Mouse (Mus musculus) ES-Bruce4 (cell line): ENCODE data around the gene Umodl1. TPM values are rescaled to one million over a fixed set of nuclear protein-coding genes. Genes with fewer than 3 reads are reported as not detected.

ENCODE experiments used
- H3K27ac ChIP-seq: 2 replicates; pipeline ENCODE4 v1.5.1; 2012; ENCODE audit warnings: low read length, inconsistent platforms; ENCODE audit not compliant: insufficient read depth
- H3K27me3 ChIP-seq: 2 replicates; pipeline ENCODE4 v1.6.1; 2012; ENCODE audit warnings: mild to moderate bottlenecking, low read length, inconsistent platforms; ENCODE audit not compliant: control insufficient read depth, poor library complexity, insufficient read depth, severe bottlenecking
- H3K36me3 ChIP-seq: 2 replicates; pipeline ENCODE4 v1.6.1; 2012; ENCODE audit warnings: inconsistent platforms, mild to moderate bottlenecking, low read length, moderate library complexity; ENCODE audit not compliant: control insufficient read depth, poor library complexity, insufficient read depth, severe bottlenecking
- H3K4me1 ChIP-seq: one replicate; pipeline ENCODE4 v1.8.1; 2011; ENCODE audit warnings: low read length; ENCODE audit not compliant: control insufficient read depth, insufficient read depth
- H3K4me3 ChIP-seq: 2 replicates; pipeline ENCODE4 v1.5.1; 2011; ENCODE audit warnings: low read depth, mild to moderate bottlenecking, low read length
- H3K9ac ChIP-seq: 2 replicates; pipeline ENCODE4 v1.6.1; 2012; ENCODE audit warnings: low read depth, mild to moderate bottlenecking, inconsistent platforms; ENCODE audit not compliant: poor library complexity, severe bottlenecking
- H3K9me3 ChIP-seq: replicated peaks from 2 replicates; pipeline ENCODE4 v1.6.1; 2012; ENCODE audit warnings: mild to moderate bottlenecking, low read length, inconsistent platforms; ENCODE audit not compliant: control insufficient read depth, poor library complexity, insufficient read depth, severe bottlenecking
- CTCF ChIP-seq: IDR thresholded peaks from one replicate; pipeline ENCODE4 v1.8.1; 2011; ENCODE audit warnings: low read depth, low read length
- EP300 ChIP-seq: IDR thresholded peaks from 2 replicates; pipeline ENCODE4 v1.6.1; 2011; ENCODE audit warnings: low read depth, low read length; ENCODE audit not compliant: insufficient read depth
- POLR2A ChIP-seq: IDR thresholded peaks from one replicate; pipeline ENCODE4 v1.8.1; 2011; ENCODE audit warnings: low read length; ENCODE audit not compliant: insufficient read depth
- polyA plus RNA-seq: library from polyadenylated mRNA; stranded (reverse); fragments of >200 nt; gene quantifications from 2 replicates; pipeline ENCODE4 v1.2.4, GENCODE M21; 2011; ENCODE audit warnings: low read depth; ENCODE audit not compliant: missing spikeins, insufficient read depth, insufficient read length

Gene Umodl1
- polyA plus RNA-seq, 1 experiment = not detected

- Histone ChIP-seq H3K27ac (no peak overlapping the region), H3K27me3 (no peaks in the 10 kb centered on the region), H3K9ac (no peak overlapping the region), H3K9me3 (no peaks in the 10 kb centered on the region), H3K4me1 (no peaks in the 10 kb centered on the region), H3K36me3 (no peaks in the 10 kb centered on the region), H3K4me3 (no peak overlapping the region)
- TF ChIP-seq EP300 (no peak), CTCF (no peak), POLR2A (no peak)
Observed at GRCm38 (mm10) chr17:31000897-31001296, 46.5 kb downstream of the Umodl1 start.

- Histone ChIP-seq H3K4me1 (no peaks in the 10 kb centered on the region), H3K9me3 (no peaks in the 10 kb centered on the region), H3K27me3 (no peaks in the 10 kb centered on the region), H3K36me3 (no peaks in the 10 kb centered on the region), H3K27ac (no peak overlapping the region), H3K9ac (no peak overlapping the region), H3K4me3 (no peak overlapping the region)
- no peak for TF ChIP-seq EP300
- no peak for TF ChIP-seq POLR2A
- no peak for TF ChIP-seq CTCF
Observed at GRCm38 (mm10) chr17:31002613-31003012, 48.2 kb downstream of the Umodl1 start.

- H3K9ac ChIP-seq = no peak overlapping the region
- TF ChIP-seq POLR2A (no peak), CTCF (no peak), EP300 (no peak)
- no peaks in the 10 kb centered on the region for H3K4me1 ChIP-seq
- no peak overlapping the region for H3K4me3 ChIP-seq
- H3K27ac ChIP-seq = no peak overlapping the region
- no peaks in the 10 kb centered on the region for H3K36me3 ChIP-seq
- H3K9me3 ChIP-seq = no peaks in the 10 kb centered on the region
- H3K27me3 ChIP-seq = no peaks in the 10 kb centered on the region
Observed at GRCm38 (mm10) chr17:31005284-31005683, 50.8 kb downstream of the Umodl1 start.

- Histone ChIP-seq H3K4me3 (no peak overlapping the region), H3K9ac (no peak overlapping the region), H3K36me3 (no peaks in the 10 kb centered on the region), H3K27me3 (no peaks in the 10 kb centered on the region), H3K27ac (no peak overlapping the region), H3K4me1 (no peaks in the 10 kb centered on the region), H3K9me3 (no peaks in the 10 kb centered on the region)
- TF ChIP-seq CTCF = no peak
Observed at GRCm38 (mm10) chr17:31007357-31007756, 52.9 kb downstream of the Umodl1 start.

- Histone ChIP-seq H3K9me3 (no peaks in the 10 kb centered on the region), H3K27me3 (no peaks in the 10 kb centered on the region), H3K36me3 (no peaks in the 10 kb centered on the region), H3K4me1 (no peaks in the 10 kb centered on the region), H3K4me3 (no peak overlapping the region), H3K27ac (no peak overlapping the region), H3K9ac (no peak overlapping the region)
- TF ChIP-seq POLR2A (no peak), CTCF (no peak), EP300 (no peak)
Observed at GRCm38 (mm10) chr17:31008416-31008815, 54.0 kb downstream of the Umodl1 start.

GRCm38 (mm10) chr17:31011551-31012394 is 57.3 kb downstream of the Umodl1 start:
- no peaks in the 10 kb centered on the region for H3K27me3 ChIP-seq
- no peak overlapping the region for H3K4me3 ChIP-seq
- H3K27ac ChIP-seq = no peak overlapping the region
- H3K36me3 ChIP-seq = no peaks in the 10 kb centered on the region
- H3K9me3 ChIP-seq = no peaks in the 10 kb centered on the region
- H3K4me1 ChIP-seq = no peaks in the 10 kb centered on the region
- TF ChIP-seq EP300 (no peak), CTCF (peak; percentile 99)
- H3K9ac ChIP-seq = no peak overlapping the region
